Mouse (Mus musculus) liver, adult 2 months (tissue): ENCODE measurements around the gene Tanc2. TPM values are rescaled to one million over a fixed set of nuclear protein-coding genes. Genes with fewer than 3 reads are reported as not detected.
A peak's percentile ranks its signal among the peaks of the same experiment; 100 is the strongest.

Experiments
- DNase-seq: peaks from one replicate; pipeline ENCODE4 v3.0.0-alpha.2; 2011; ENCODE audit warnings: low read depth, low spot score; ENCODE audit errors: extremely low read depth
- H3K27ac ChIP-seq: fragments of 200-500 bp; replicated peaks from 2 replicates; pipeline ENCODE4 v1.5.1; 2012; ENCODE audit warnings: low read depth, mild to moderate bottlenecking, control low read depth, inconsistent platforms, low read length; ENCODE audit not compliant: insufficient read depth
- H3K27me3 ChIP-seq: fragments of 200-500 bp; 2 replicates; pipeline ENCODE4 v1.6.1; 2012; ENCODE audit warnings: mild to moderate bottlenecking, moderate library complexity, low read length, inconsistent platforms; ENCODE audit not compliant: control insufficient read depth, insufficient read depth
- H3K36me3 ChIP-seq: fragments of 200-500 bp; 2 replicates; pipeline ENCODE4 v1.6.1; 2012; ENCODE audit warnings: low read length, inconsistent platforms; ENCODE audit not compliant: control insufficient read depth, insufficient read depth
- H3K4me1 ChIP-seq: fragments of 200-500 bp; 2 replicates; pipeline ENCODE4 v1.6.1; 2011; ENCODE audit warnings: low read length; ENCODE audit not compliant: control insufficient read depth, insufficient read depth
- H3K4me3 ChIP-seq: fragments of 200-500 bp; 2 replicates; pipeline ENCODE4 v1.5.1; 2011; ENCODE audit warnings: low read depth, mild to moderate bottlenecking, control low read depth, low read length, moderate library complexity; ENCODE audit not compliant: insufficient read depth
- H3K79me2 ChIP-seq: fragments of 200-500 bp; 2 replicates; pipeline ENCODE4 v1.6.1; 2012; ENCODE audit warnings: inconsistent platforms, mild to moderate bottlenecking, low read length, moderate library complexity; ENCODE audit not compliant: control insufficient read depth, insufficient read depth
- H3K9ac ChIP-seq: fragments of 200-500 bp; 2 replicates; pipeline ENCODE4 v1.6.1; 2012; ENCODE audit warnings: low read depth, mild to moderate bottlenecking, control low read depth, inconsistent platforms, low read length
- CTCF ChIP-seq: fragments of 200-500 bp; IDR thresholded peaks from 2 replicates; pipeline ENCODE4 v1.5.1; 2011; ENCODE audit warnings: low read depth, low read length, control low read depth
- POLR2A ChIP-seq: fragments of 200-500 bp; IDR thresholded peaks from 2 replicates; pipeline ENCODE4 v1.6.1; 2011; ENCODE audit warnings: low read length, control low read depth; ENCODE audit not compliant: insufficient read depth; ENCODE audit errors: extremely low read depth
- WGBS: fragments of 180-500 bp; shearing (Covaris S2); methylation state at CpG from one replicate; pipeline ENCODE4 v1.1.7; 2018; 5-methylcytosine and 5-hydroxymethylcytosine counted together
- polyA plus RNA-seq: library from polyadenylated mRNA; depleted of rRNA; stranded (reverse); fragments of >200 nt; gene quantifications from 2 replicates; pipeline ENCODE4 v1.2.3, GENCODE M21; 2012
- total RNA-seq: library from RNA; depleted of rRNA; stranded (reverse); fragments of >200 nt; gene quantifications from 2 replicates; pipeline ENCODE4 v1.2.3, GENCODE M21; 2014

Gene Tanc2
- total and polyA plus RNA-seq, 2 experiments = 0.97 to 2.4 TPM

DNA sequence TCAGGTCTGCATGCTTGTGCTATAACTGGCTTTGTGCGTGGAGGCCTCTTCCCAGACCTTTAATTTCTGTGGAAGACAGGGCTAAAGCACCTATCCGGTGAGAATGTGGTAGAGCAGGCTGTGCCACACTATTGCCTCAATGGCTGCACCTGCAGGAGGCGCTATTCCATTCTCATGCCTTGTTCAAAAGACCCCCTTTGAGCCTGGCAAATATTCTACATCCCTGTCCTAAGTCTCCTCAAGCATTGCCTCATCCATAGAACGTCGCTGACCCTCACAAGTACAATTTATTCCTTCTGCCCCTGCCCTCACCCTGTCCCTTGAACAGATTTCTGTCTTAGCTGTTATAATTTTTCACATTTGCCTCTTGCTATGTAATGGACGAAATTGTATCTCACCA lies 41.4 kb upstream of the Tanc2 start:
- Histone ChIP-seq H3K79me2 (no peaks in the 10 kb centered on the region), H3K36me3 (no peaks in the 10 kb centered on the region), H3K27me3 (no peaks in the 10 kb centered on the region), H3K9ac (no peak overlapping the region), H3K27ac (no peak overlapping the region), H3K4me3 (no peak overlapping the region), H3K4me1 (peaks cover 2% of the 10 kb centered on the region; the same call in 1 of the 2 replicates)
- TF ChIP-seq POLR2A (no peak), CTCF (no peak)
- DNase-seq = no peak
- 91% methylated on average over 6 of the region's 6 CpGs for WGBS

DNA sequence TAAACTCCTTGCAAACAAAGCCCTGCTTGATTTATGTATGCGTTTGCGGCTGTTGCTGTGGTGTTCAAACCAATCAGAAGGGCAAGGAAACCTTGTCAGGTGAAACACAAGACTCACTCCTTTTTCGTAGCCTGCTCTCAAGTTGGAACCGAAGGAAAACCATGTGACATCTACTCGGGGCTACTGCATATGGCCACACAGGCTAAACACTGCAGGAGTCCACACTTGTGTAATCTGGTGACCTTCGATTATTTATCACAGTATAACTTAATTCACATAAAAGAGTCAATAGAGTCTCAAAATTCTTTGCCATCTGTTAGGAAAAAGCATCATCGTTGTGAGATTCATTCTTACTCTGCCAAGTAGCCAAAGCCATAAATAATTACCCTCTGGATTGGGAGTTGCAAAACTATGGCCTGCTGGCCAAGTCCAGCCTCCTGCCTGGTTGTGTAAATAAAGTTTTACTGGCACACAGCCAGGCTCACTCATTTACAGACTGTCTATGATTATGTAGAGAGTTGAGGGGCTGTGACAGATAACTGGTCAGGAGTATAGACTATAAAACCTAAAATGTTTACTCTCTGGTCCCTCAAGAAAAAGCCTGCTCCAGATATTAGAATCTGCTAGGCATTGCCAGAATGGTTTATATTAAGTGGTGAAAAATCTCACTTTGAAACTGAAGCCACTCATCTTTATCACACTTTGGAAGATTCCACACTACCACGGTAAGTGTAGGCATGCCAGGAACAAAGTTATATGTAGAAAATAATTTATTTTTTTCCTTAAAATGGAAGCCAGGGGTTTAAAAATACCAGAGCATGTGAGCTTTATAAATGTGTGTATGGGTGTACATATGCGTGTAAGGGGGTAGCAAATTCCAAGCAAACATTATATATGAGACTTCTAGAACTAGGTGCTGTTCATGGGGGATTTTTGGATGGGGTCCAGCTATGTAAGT lies 40.3 kb upstream of the Tanc2 start:
- no peaks in the 10 kb centered on the region for H3K79me2 ChIP-seq
- no peak overlapping the region for H3K4me3 ChIP-seq
- H3K36me3 ChIP-seq = no peaks in the 10 kb centered on the region
- DNase-seq = peak; percentile 84
- H3K4me1 ChIP-seq = peaks cover 2% of the 10 kb centered on the region; the same call in 1 of the 2 replicates
- H3K9ac ChIP-seq = no peak overlapping the region
- TF ChIP-seq POLR2A (no peak), CTCF (no peak)
- 48% methylated on average over 9 of the region's 9 CpGs for WGBS
- no peaks in the 10 kb centered on the region for H3K27me3 ChIP-seq
- no peak overlapping the region for H3K27ac ChIP-seq

DNA sequence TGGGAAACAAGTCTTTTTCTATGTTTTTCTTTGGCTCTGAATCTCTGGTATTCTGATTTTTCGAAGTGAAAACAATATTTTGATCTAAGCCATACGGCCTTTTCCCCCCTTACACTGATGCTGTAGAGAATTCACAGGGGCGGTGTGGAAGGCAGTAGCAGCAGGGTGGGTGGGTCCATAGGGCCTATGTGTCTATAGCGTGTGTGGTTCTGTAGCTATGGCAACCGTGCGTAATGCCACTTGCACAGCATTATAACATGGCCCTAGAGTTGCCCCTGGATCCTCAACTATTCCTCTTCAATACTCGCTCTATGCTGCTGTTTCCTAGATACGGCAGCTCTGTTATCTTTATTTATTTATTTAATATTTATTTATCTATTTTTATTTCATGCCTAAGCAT lies 32.5 kb upstream of the Tanc2 start:
- no peak overlapping the region for H3K4me3 ChIP-seq
- no peak overlapping the region for H3K9ac ChIP-seq
- no peak for DNase-seq
- WGBS = 89% methylated on average over 8 of the region's 8 CpGs
- no peaks in the 10 kb centered on the region for H3K36me3 ChIP-seq
- no peaks in the 10 kb centered on the region for H3K4me1 ChIP-seq
- H3K27ac ChIP-seq = no peak overlapping the region
- no peak for TF ChIP-seq CTCF
- TF ChIP-seq POLR2A = no peak
- H3K79me2 ChIP-seq = no peaks in the 10 kb centered on the region
- no peaks in the 10 kb centered on the region for H3K27me3 ChIP-seq

DNA sequence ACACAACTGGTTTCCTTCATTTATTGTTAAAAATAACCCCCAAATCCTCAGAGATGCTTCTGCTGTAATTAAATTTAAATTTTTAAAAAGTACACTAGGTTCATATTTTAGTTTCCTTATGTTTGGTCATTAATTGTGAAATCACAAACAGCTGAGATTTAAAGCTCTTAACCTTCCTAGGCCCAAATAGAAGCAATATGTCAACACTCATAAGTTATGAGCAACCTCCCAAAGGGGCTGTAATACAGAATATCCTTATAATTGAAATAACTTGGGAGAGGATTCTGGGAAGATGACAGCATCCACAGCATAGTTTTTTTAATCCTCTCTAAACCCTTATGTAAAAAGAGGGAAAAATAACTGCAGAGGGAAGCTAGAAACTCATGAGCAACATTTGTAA lies 31.7 kb upstream of the Tanc2 start:
- no peak overlapping the region for H3K27ac ChIP-seq

DNA sequence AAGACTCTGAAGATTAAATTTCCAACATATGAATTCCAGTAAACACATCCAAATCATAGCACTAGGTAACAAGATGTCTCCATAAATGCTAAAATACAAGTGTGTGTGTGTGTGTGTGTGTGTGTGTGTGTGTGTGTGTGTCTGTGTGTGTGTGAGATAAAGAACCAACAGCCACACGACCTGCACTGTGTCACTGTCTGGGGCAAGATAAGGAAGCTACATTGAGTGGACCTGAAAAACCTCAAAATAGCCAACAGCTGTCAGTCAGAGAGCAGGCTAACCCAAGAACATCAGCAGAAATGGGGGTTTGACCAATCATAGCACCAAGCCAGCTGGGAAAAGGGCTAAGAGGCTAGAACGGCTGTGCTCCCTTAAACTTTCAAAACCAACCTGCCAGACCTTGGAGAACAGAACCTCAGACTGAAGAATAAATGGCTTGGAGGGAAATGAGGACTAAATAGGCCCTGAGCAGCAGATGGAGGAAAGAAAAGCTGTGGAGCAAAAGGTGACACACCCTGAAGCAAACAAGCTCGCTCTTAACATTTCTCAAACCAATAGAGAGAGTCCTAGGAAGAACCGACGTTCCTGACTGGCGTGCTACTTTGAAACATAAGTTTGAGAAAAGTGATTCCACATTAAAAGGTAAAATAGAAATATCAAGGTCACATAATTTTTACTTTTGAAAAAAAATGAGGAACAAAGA lies 30.8 kb upstream of the Tanc2 start:
- WGBS = 84% methylated on average over 6 of the region's 6 CpGs
- TF ChIP-seq CTCF (no peak), POLR2A (no peak)
- H3K9ac ChIP-seq = no peak overlapping the region

More for the DNA sequence above, 31.7 kb upstream of the Tanc2 start:
- no peak for TF ChIP-seq CTCF
- TF ChIP-seq POLR2A = no peak
- H3K79me2 ChIP-seq = no peaks in the 10 kb centered on the region
- no peaks in the 10 kb centered on the region for H3K27me3 ChIP-seq
- no peak overlapping the region for H3K4me3 ChIP-seq
- H3K9ac ChIP-seq = no peak overlapping the region
- no peaks in the 10 kb centered on the region for H3K4me1 ChIP-seq
- H3K36me3 ChIP-seq = no peaks in the 10 kb centered on the region
- DNase-seq = no peak

More for the DNA sequence above, 30.8 kb upstream of the Tanc2 start:
- H3K36me3 ChIP-seq = no peaks in the 10 kb centered on the region
- DNase-seq = no peak
- no peaks in the 10 kb centered on the region for H3K79me2 ChIP-seq
- H3K27me3 ChIP-seq = no peaks in the 10 kb centered on the region
- H3K4me3 ChIP-seq = no peak overlapping the region
- H3K4me1 ChIP-seq = no peaks in the 10 kb centered on the region
- no peak overlapping the region for H3K27ac ChIP-seq
